Mouse (Mus musculus) brain, adult 2 months (tissue): ENCODE data around the gene B3galt5.

Experiments used
- DNase-seq: peaks from one replicate; pipeline ENCODE4 v3.0.0; 2011; ENCODE audit warnings: low read depth, low spot score

B3galt5 gene

GRCm38 (mm10) chr16:96235366-96235970, at the start of gene B3galt5:
Gene B3galt5, plus strand, starts transcription at chr16:96235801.
- DNase-seq: peak; percentile 69

- peak; percentile 77 for DNase-seq
Measured at GRCm38 (mm10) chr16:96187619-96188018, 48.0 kb upstream of the B3galt5 start.

GRCm38 (mm10) chr16:96191531-96192506, 43.8 kb upstream of the B3galt5 start, which contains the start of gene Lca5l:
Gene Lca5l, minus strand, starts transcription at chr16:96192271.
- peak; percentile 100 for DNase-seq

DNA sequence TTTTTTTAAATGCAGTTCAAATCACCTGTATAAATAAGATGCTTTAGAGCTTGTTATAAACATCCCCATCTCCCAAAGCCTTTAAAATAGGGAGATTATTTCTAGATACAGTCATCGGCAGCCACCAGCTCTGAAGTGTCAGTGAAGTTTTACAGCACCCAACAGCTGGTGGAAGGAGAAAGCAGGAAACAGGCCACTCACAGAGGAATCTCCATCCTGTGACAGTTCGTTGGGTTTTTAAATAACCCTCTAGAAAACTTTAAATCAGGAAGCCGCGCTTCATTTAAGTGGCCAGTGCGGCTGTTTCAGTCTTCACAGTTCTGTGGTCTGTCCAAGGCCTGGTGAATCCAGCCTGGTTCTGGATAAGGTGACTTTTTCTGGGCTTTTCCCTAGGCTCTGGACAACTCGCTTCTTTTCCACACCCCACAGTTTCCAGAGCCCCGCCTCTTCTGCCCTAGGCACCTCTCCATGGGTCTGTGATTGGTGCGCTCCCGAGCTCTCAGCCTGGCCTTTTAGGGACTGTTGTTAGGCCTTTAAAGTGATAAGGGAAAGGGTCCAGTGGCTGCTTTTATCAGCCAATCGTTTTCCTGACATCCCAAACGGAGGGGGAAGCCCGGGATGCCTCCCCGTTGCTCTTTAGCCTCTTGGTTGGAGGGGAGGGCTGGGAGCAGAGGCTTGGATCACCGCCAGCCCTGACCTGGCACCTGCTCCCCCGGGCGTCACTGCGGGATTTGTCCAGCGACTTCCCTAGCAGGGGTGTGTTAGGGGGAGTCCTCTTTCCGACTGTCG, 35.5 kb upstream of the B3galt5 start, which contains the start of gene Sh3bgr:
Gene Sh3bgr, plus strand, starts transcription at position 538 of the 789 bp plus-strand sequence.
- DNase-seq: peak; percentile 71

- DNase-seq: peak; percentile 29
Measured at GRCm38 (mm10) chr16:96200702-96201028, 34.9 kb upstream of the B3galt5 start.

GRCm38 (mm10) chr16:96201485-96202232, 33.9 kb upstream of the B3galt5 start:
- DNase-seq: no peak

- DNase-seq: peak; percentile 62
Measured at GRCm38 (mm10) chr16:96209789-96210188, 25.8 kb upstream of the B3galt5 start.

DNA sequence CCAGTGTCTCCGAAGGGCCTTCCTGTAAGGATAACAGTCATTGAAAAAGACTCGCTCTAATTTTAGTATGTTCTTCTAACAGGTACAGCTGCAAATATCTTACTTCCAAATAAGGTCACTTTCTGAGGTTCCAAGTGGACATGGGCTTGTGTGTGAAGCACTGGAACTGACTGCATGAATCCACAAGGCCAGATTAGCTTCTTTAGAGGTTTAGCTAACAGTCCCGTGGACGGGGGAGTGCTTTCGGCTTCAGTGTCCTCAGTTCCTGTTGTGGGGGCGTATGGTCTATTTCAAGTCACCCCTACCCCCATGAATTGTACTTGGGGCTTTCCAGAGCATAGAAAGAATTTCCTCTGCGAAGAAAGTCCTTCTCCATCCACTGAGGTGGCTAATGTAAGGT, 24.7 kb upstream of the B3galt5 start:
- DNase-seq: peak; percentile 30

DNA sequence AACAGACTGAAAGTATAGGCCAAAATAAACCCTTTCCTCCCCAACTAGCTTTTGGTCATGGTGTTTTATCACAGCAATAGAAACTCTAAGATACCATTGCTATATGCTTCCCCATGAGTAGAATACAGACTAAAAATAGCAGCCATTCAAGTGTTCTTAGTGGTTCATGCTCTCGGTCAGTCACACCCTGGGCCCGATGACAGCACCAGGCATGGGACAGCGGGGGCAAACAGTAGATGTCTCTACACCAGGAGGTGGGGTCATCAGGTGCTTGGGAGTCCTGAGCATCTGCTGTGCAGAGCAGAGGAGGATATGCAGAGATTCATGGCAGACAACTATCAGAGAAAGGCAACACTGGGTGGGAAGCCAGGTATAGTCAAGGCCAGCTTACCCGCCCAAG, 22.6 kb upstream of the B3galt5 start:
- DNase-seq: no peak

DNA sequence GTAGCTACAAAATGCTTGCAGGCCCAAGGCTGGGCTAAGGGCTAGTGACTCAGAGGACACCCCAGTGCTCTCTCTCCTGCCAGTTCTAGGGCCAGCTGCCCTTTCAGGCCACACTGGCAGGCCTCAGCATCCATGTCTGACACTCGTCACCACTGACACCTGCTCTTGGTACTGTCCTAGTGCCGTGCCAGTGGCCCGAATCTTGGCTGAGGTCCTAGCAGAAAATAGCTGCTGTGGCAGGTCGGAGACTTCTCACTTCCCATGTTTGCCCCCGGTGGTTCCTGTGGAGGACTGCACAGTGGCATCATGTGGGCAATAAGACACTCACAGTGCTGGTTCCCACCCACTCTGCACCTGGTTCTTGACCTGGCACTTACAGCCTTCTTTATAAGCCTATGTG, 14.1 kb upstream of the B3galt5 start:
- DNase-seq: peak; percentile 87

DNA sequence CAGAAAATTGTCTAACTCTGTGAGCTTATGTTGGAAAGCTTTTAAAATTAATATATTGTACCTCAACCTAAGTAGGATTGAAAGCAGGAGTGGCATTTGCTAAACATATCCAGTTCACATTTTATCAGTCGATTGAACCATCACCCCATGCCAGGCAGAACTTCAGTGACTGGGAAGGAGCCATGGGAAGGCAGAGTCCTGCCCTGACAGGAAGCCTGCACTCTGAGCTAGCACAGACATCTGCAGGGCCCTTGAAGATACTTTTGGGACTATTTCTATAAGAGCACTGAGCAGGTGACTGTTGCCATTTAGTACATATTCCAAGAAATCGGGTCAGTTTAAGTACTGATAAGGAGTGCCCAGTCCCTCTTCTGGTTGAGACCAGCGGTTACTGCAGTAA, 13.6 kb upstream of the B3galt5 start:
- DNase-seq: no peak

DNA sequence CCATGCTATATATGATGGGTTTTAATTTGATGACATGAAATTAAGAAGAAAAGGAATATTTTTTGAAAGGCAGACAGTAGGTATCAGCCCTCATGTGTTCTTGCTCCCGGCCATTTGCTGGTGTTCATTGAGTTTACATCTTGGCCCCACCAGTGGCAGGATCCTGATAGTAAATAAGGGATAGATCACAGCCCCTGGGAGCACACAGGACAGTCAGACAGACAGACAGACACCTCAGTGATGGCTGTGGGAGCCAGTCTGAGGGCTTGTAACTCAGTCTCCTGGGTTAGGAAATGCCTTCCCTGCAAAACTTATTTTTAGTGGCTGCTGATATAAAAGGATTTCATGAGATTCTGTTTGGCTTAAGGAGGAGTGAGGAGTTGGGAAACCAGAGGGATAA, 13.1 kb upstream of the B3galt5 start:
- DNase-seq: no peak

GRCm38 (mm10) chr16:96228438-96228837, 7.2 kb upstream of the B3galt5 start:
- no peak for DNase-seq

DNA sequence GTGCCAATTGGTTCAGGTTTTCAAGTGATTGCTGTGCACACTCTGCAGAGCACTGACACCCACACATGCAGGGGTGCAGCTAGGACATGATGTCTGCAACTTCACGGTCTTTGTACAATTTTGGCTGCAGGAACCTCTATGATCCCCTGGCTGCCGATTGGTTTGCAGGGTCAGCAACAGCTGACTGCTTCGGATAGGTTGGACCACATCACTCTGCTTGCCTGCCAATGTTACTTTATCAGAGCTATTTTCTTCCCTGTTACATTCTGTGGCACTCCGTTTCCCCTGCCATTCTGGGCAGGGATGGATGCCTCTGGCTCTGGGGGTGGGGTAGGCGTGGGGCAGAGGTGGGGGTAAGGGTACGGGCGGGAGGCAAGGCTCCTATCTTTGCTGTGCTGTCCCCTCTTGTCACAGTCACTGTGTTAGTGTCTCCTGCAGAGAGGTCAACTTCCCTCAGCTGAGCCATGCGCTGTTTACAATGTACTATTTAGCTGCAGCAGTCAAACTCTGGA, 6.5 kb upstream of the B3galt5 start:
- peak; percentile 59 for DNase-seq

GRCm38 (mm10) chr16:96230411-96230810, 5.2 kb upstream of the B3galt5 start:
- peak; percentile 86 for DNase-seq

DNA sequence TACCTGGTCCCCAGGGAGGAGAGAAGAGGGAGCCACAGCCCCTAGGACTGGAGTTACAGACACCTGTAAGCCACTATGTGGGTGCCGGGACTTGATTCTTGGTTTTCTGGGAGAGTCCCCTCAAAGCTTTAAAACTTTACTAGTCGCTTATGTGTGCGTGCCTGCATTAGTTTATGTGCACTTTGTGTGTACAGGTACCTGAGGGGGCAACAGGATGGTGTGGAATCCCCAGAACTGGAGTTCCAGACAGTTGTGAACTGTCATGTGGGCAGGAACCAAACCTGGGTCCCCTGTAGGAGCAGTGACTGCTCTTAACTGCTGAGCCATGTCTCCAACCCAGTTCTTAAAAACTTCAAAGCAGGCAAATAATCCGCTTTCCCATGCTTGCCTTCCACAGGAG, 4.3 kb upstream of the B3galt5 start:
- DNase-seq: no peak

DNA sequence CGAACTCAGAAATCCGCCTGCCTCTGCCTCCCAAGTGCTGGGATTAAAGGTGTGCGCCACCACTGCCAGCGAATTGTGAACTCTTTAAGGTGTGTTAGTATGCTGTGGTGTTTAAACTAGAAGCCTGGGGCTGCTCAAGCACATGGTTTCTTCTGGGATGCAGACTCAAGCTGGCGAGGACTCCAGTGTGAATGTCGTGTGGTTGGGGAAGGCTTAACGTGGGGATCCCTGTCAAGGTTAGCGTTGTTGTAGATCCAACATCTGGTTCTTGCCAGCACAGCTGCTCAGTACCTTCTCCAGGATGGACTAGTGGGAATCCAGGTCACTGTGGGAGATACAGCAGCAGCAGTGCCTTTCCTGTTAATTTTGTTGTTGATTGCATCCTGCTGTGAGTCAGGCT, 3.6 kb upstream of the B3galt5 start:
- no peak for DNase-seq

DNA sequence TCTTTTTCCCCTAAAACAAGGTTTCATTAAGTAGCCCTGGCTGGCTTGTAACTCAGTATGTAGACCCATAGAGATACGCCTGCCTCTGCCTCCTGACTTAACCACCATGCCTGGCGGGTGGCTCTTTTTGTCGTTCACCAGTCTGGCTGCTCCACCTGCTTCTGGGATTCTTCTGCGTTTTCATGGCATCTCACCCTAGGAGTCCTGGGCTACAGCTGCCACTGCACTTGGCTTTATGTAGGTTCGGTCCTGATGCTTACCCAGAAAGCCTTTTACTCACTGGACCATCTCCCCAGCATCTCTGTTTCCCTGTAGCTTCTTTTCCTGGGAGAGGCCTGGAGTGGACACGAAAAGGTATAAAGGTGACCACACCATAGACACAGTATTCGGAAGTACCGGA, 1.6 kb upstream of the B3galt5 start:
- no peak for DNase-seq

GRCm38 (mm10) chr16:96244496-96244895, 8.9 kb downstream of the B3galt5 start:
- DNase-seq: no peak

GRCm38 (mm10) chr16:96249635-96250034, 14.0 kb downstream of the B3galt5 start:
- peak; percentile 98 for DNase-seq

- peak; percentile 78 for DNase-seq
Measured at GRCm38 (mm10) chr16:96252146-96252545, 16.5 kb downstream of the B3galt5 start.
